Mouse (Mus musculus) lung, adult 2 months (tissue): ENCODE results near the gene Lpcat3.

Experiments
- CTCF ChIP-seq: fragments of 200-500 bp; IDR thresholded peaks from 2 replicates; pipeline ENCODE4 v1.5.1; 2011; ENCODE audit warnings: mild to moderate bottlenecking, low read length, control low read depth; ENCODE audit not compliant: insufficient read depth
- POLR2A ChIP-seq: fragments of 200-500 bp; IDR thresholded peaks from 2 replicates; pipeline ENCODE4 v1.6.1; 2011; ENCODE audit warnings: low read depth, mild to moderate bottlenecking, control low read depth, low read length, borderline replicate concordance; ENCODE audit errors: extremely low read depth

DNA sequence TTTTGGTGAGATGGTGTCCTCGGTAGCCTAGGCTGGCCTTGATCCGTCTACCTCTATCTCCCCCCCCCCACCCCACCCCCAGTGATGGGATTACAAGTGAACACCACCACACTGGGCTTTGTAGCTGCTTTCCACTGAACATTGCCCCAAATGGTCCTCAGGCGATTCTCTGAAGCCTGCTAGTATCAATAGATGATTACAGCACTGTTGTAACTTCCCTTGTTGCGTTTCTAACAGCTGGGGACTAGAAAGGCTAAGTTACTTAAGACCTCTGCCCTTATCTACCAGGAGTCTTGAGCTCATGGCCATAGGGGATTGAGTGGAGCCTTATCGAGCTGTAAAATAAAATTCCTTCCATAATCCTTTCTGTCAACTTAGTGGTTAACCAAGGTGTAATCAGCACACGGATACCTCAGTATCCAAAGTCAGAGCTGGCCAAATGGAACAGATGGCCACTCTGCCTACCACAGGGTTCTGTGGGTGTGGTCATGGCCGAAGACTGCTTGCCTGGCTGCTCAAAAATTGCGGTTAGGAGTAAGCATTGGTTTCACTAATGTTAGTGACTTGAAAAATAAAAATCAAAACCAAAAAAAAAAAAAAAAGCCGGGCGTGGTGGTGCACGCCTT, 6.5 kb downstream of the Lpcat3 start:
- no peak for TF ChIP-seq CTCF
- no peak for TF ChIP-seq POLR2A
